Mouse (Mus musculus) inflammation-experienced regulatory T-cells, adult 16 weeks (primary cell): ENCODE results near the gene A930002H24Rik. TPM values are rescaled to one million over a fixed set of nuclear protein-coding genes. Genes with fewer than 3 reads are reported as not detected.

ENCODE experiments used
- polyA plus RNA-seq: library from polyadenylated mRNA; unstranded; fragments of 100-300 nt; shearing (Covaris generic); gene quantifications from one replicate; pipeline ENCODE4 v1.2.1, GENCODE M21; 2017

Gene A930002H24Rik
- polyA plus RNA-seq, result not detected

GRCm38 (mm10) chr17:63863647-63864149 is at the start of gene A930002H24Rik:
Gene A930002H24Rik, minus strand, starts transcription at chr17:63863791.

GRCm38 (mm10) chr17:63863012-63863630 is 470 bp downstream of the A930002H24Rik start, which contains the start of gene Fer:
Gene Fer, plus strand, starts transcription at chr17:63863062.

Other genes starting within 250 kb of the A930002H24Rik start
- gene Fer, start 729 bp downstream of the A930002H24Rik start, polyA plus RNA-seq, result 0.52 TPM